Mouse (Mus musculus) embryonic facial prominence, embryonic 14.5 days (tissue): ENCODE measurements around the gene Jak3. TPM values are rescaled to one million over a fixed set of nuclear protein-coding genes. Genes with fewer than 3 reads are reported as not detected.
A peak's percentile ranks its signal among the peaks of the same experiment; 100 is the strongest.

Experiments used
- ATAC-seq: fragments of 200-750 bp; cut with Nextera tagmentation; 2 replicates; pipeline ENCODE4 v1.8.0; 2017; ENCODE audit warnings: low read depth, moderate number of reproducible peaks, moderate TSS enrichment
- DNase-seq: peaks from one replicate; pipeline ENCODE4 v3.0.0-alpha.2; 2015; ENCODE audit warnings: low spot score
- H3K27ac ChIP-seq: fragments of 300-500 bp; sonication (generic); replicated peaks from 2 replicates; pipeline ENCODE4 v1.5.1; 2014; ENCODE audit warnings: low read depth, mild to moderate bottlenecking, low read length, moderate library complexity
- H3K27me3 ChIP-seq: fragments of 300-500 bp; sonication (generic); replicated peaks from 2 replicates; pipeline ENCODE4 v1.6.1; 2014; ENCODE audit warnings: low read length; ENCODE audit not compliant: control insufficient read depth, insufficient read depth
- H3K36me3 ChIP-seq: fragments of 300-500 bp; sonication (generic); 2 replicates; pipeline ENCODE4 v1.6.1; 2014; ENCODE audit warnings: low read length, mixed read lengths; ENCODE audit not compliant: control insufficient read depth, insufficient read depth
- H3K4me1 ChIP-seq: fragments of 300-500 bp; sonication (generic); 2 replicates; pipeline ENCODE4 v1.6.1; 2014; ENCODE audit warnings: antibody characterized with exemption, low read length; ENCODE audit not compliant: control insufficient read depth, insufficient read depth
- H3K4me2 ChIP-seq: fragments of 300-500 bp; sonication (generic); 2 replicates; pipeline ENCODE4 v1.6.1; 2014; ENCODE audit warnings: low read depth, mild to moderate bottlenecking, low read length, moderate library complexity, mixed read lengths
- H3K4me3 ChIP-seq: fragments of 300-500 bp; sonication (generic); 2 replicates; pipeline ENCODE4 v1.5.1; 2014; ENCODE audit warnings: low read depth, mild to moderate bottlenecking, low read length
- H3K9ac ChIP-seq: fragments of 300-500 bp; sonication (generic); 2 replicates; pipeline ENCODE4 v1.6.1; 2014; ENCODE audit warnings: low read depth, mild to moderate bottlenecking, low read length, moderate library complexity, mixed read lengths
- H3K9me3 ChIP-seq: fragments of 300-500 bp; sonication (generic); 2 replicates; pipeline ENCODE4 v1.6.1; 2016; ENCODE audit warnings: low read length; ENCODE audit not compliant: control insufficient read depth
- WGBS: fragments of 180-500 bp; shearing (Covaris S2); extraction: QIAGEN DNeasy Blood & Tissue Kit; methylation state at CpG from one replicate; pipeline ENCODE4 v1.1.7; 2014; 5-methylcytosine and 5-hydroxymethylcytosine counted together
- polyA plus RNA-seq: library from polyadenylated mRNA; unstranded; fragments of >200 nt; fragmentation: Nextera tagmentation; extraction: Ambion mirVana; gene quantifications from 2 replicates; pipeline ENCODE4 v1.2.1, GENCODE M21; 2014

Jak3 gene
- polyA plus RNA-seq, 1 experiment from 2014 or later, result 5.2 TPM

GRCm38 (mm10) chr8:71657816-71658215, 18.3 kb upstream of the Jak3 start:
- ATAC-seq (no peak), DNase-seq (no peak)
- H3K4me2 ChIP-seq, result no peak overlapping the region
- no peak overlapping the region for H3K27ac ChIP-seq
- no peaks in the 10 kb centered on the region for H3K4me1 ChIP-seq
- 21% methylated on average over 5 of the region's 9 CpGs for WGBS
- peaks cover 69% of the 10 kb centered on the region for H3K27me3 ChIP-seq
- no peaks in the 10 kb centered on the region for H3K36me3 ChIP-seq
- no peak overlapping the region for H3K9ac ChIP-seq
- no peak overlapping the region for H3K4me3 ChIP-seq
- no peaks in the 10 kb centered on the region for H3K9me3 ChIP-seq

- ATAC-seq (no peak), DNase-seq (no peak)
- Histone ChIP-seq H3K4me3 (no peak overlapping the region), H3K27me3 (peaks cover 66% of the 10 kb centered on the region), H3K9ac (no peak overlapping the region), H3K4me2 (no peak overlapping the region), H3K9me3 (no peaks in the 10 kb centered on the region), H3K36me3 (no peaks in the 10 kb centered on the region), H3K27ac (no peak overlapping the region), H3K4me1 (no peaks in the 10 kb centered on the region)
- WGBS, result 37% methylated on average over 17 of the region's 17 CpGs
Measured at GRCm38 (mm10) chr8:71658515-71659049, 17.5 kb upstream of the Jak3 start.

GRCm38 (mm10) chr8:71659751-71660150, 16.3 kb upstream of the Jak3 start:
- H3K4me3 ChIP-seq, result no peak overlapping the region
- no peak for DNase-seq
- no peak for ATAC-seq
- H3K27ac ChIP-seq, result no peak overlapping the region
- H3K9me3 ChIP-seq, result no peaks in the 10 kb centered on the region
- H3K9ac ChIP-seq, result no peak overlapping the region
- 69% methylated on average over 1 of the region's 1 CpGs for WGBS
- H3K27me3 ChIP-seq, result peaks cover 54% of the 10 kb centered on the region
- no peaks in the 10 kb centered on the region for H3K36me3 ChIP-seq
- no peaks in the 10 kb centered on the region for H3K4me1 ChIP-seq
- no peak overlapping the region for H3K4me2 ChIP-seq

- DNase-seq, result peak; percentile 90
- ATAC-seq, result peak; percentile 77
- no peaks in the 10 kb centered on the region for H3K36me3 ChIP-seq
- no peaks in the 10 kb centered on the region for H3K4me1 ChIP-seq
- no peaks in the 10 kb centered on the region for H3K9me3 ChIP-seq
- peak overlapping the region; percentile 23 for H3K4me2 ChIP-seq
- H3K27me3 ChIP-seq, result peaks cover 46% of the 10 kb centered on the region
- no peak overlapping the region for H3K9ac ChIP-seq
- H3K27ac ChIP-seq, result no peak overlapping the region
- H3K4me3 ChIP-seq, result no peak overlapping the region
- 6% methylated on average over 34 of the region's 36 CpGs for WGBS
Measured at GRCm38 (mm10) chr8:71660325-71661120, 15.6 kb upstream of the Jak3 start.

GRCm38 (mm10) chr8:71665331-71666130, 10.6 kb upstream of the Jak3 start:
- ATAC-seq (peak; percentile 23; the same call in 1 of the 2 replicates), DNase-seq (peak; percentile 65)
- no peak overlapping the region for H3K4me3 ChIP-seq
- H3K9me3 ChIP-seq, result no peaks in the 10 kb centered on the region
- no peak overlapping the region for H3K27ac ChIP-seq
- peak overlapping the region; percentile 37 for H3K4me2 ChIP-seq
- H3K27me3 ChIP-seq, result peaks cover 26% of the 10 kb centered on the region
- H3K4me1 ChIP-seq, result peaks cover under 1% of the 10 kb centered on the region; the same call in 1 of the 2 replicates
- no peaks in the 10 kb centered on the region for H3K36me3 ChIP-seq
- 5% methylated on average over 18 of the region's 22 CpGs for WGBS
- 0 out of 2 replicates have a peak overlapping the region, but pooled peaks have one; percentile 8 for H3K9ac ChIP-seq

- ATAC-seq (no peak), DNase-seq (no peak)
- WGBS, result 6% methylated on average over 1 of the region's 1 CpGs
- no peak overlapping the region for H3K4me2 ChIP-seq
- no peak overlapping the region for H3K9ac ChIP-seq
- H3K27ac ChIP-seq, result no peak overlapping the region
- H3K36me3 ChIP-seq, result no peaks in the 10 kb centered on the region
- H3K4me3 ChIP-seq, result no peak overlapping the region
- H3K9me3 ChIP-seq, result no peaks in the 10 kb centered on the region
- peaks cover 9% of the 10 kb centered on the region; the same call in 1 of the 2 replicates for H3K4me1 ChIP-seq
- peaks cover 21% of the 10 kb centered on the region for H3K27me3 ChIP-seq
Measured at GRCm38 (mm10) chr8:71666855-71667254, 9.2 kb upstream of the Jak3 start.

- no peak overlapping the region for H3K27ac ChIP-seq
- no peak overlapping the region for H3K9ac ChIP-seq
- H3K4me2 ChIP-seq, result no peak overlapping the region
- no peak for DNase-seq
- no peak for ATAC-seq
- H3K27me3 ChIP-seq, result peaks cover 21% of the 10 kb centered on the region
- WGBS, result 48% methylated on average over 5 of the region's 5 CpGs
- no peak overlapping the region for H3K4me3 ChIP-seq
- H3K36me3 ChIP-seq, result no peaks in the 10 kb centered on the region
- H3K4me1 ChIP-seq, result peaks cover 12% of the 10 kb centered on the region; the same call in 1 of the 2 replicates
- H3K9me3 ChIP-seq, result no peaks in the 10 kb centered on the region
Measured at GRCm38 (mm10) chr8:71667256-71667655, 8.8 kb upstream of the Jak3 start.

GRCm38 (mm10) chr8:71668220-71668975, 7.7 kb upstream of the Jak3 start:
- Histone ChIP-seq H3K27ac (no peak overlapping the region), H3K4me3 (no peak overlapping the region), H3K4me1 (peaks cover 12% of the 10 kb centered on the region; the same call in 1 of the 2 replicates), H3K9ac (no peak overlapping the region), H3K27me3 (peaks cover 21% of the 10 kb centered on the region), H3K4me2 (peak overlapping the region; percentile 16; the same call in 1 of the 2 replicates), H3K36me3 (no peaks in the 10 kb centered on the region), H3K9me3 (no peaks in the 10 kb centered on the region)
- 1% methylated on average over 20 of the region's 21 CpGs for WGBS
- DNase-seq (peak; percentile 27), ATAC-seq (no peak)
